Mouse (Mus musculus): ENCODE measurements around the gene Pnrc2.

GRCm38 (mm10) chr4:135921257-135922120 lies 47.8 kb upstream of the Pnrc2 start:
- TF ChIP-seq GATA1 (IDR thresholded peaks at IDR 0.05; ENCODE audit: borderline replicate concordance, low read length), result no peak
- no peak for TF ChIP-seq FLI1 (IDR thresholded peaks at IDR 0.05; ENCODE audit: low read length)
